Mouse (Mus musculus): Measurements from ENCODE around the gene Kansl1. TPM values are rescaled to one million over a fixed set of nuclear protein-coding genes. Genes with fewer than 3 reads are reported as not detected.

Gene Kansl1
- polyA plus RNA-seq, 1 experiment from 2014 or later, result 28.2 TPM

GRCm38 (mm10) chr11:104362704-104363103 is 106.0 kb downstream of the Kansl1 start:
- WGBS, result 95% methylated on average over 1 of the region's 1 CpGs
- no peak overlapping the region for H3K4me2 ChIP-seq (ENCODE audit: low read length)
- H3K27ac ChIP-seq (ENCODE audit: low read length), result no peak overlapping the region
- H3K9ac ChIP-seq (ENCODE audit: low read depth, low read length), result no peak overlapping the region
- H3K27me3 ChIP-seq (ENCODE audit: control insufficient read depth, insufficient read depth, low read depth, low read length), result no peaks in the 10 kb centered on the region
- ATAC-seq, result no peak
- peaks cover 4% of the 10 kb centered on the region; the same call in 1 of the 2 replicates for H3K36me3 ChIP-seq (ENCODE audit: control insufficient read depth, insufficient read depth, low read length)
- no peaks in the 10 kb centered on the region for H3K9me3 ChIP-seq (replicated peaks; ENCODE audit: control insufficient read depth, low read length, poor library complexity, severe bottlenecking)
- no peak overlapping the region for H3K4me3 ChIP-seq (ENCODE audit: low read depth, low read length)
- no peaks in the 10 kb centered on the region for H3K4me1 ChIP-seq (ENCODE audit: control insufficient read depth, insufficient read depth, low read length)

GRCm38 (mm10) chr11:104361790-104362189 is 106.9 kb downstream of the Kansl1 start:
- Histone ChIP-seq H3K4me3 (ENCODE audit: low read depth, low read length) (no peak overlapping the region), H3K27me3 (ENCODE audit: control insufficient read depth, insufficient read depth, low read depth, low read length) (no peaks in the 10 kb centered on the region), H3K4me2 (ENCODE audit: low read length) (no peak overlapping the region), H3K4me1 (ENCODE audit: control insufficient read depth, insufficient read depth, low read length) (no peaks in the 10 kb centered on the region), H3K9me3 (replicated peaks; ENCODE audit: control insufficient read depth, low read length, poor library complexity, severe bottlenecking) (no peaks in the 10 kb centered on the region), H3K9ac (ENCODE audit: low read depth, low read length) (no peak overlapping the region), H3K36me3 (ENCODE audit: control insufficient read depth, insufficient read depth, low read length) (peaks cover 2% of the 10 kb centered on the region; the same call in 1 of the 2 replicates), H3K27ac (ENCODE audit: low read length) (no peak overlapping the region)
- no peak for ATAC-seq
- WGBS, result 69% methylated on average over 2 of the region's 2 CpGs

DNA sequence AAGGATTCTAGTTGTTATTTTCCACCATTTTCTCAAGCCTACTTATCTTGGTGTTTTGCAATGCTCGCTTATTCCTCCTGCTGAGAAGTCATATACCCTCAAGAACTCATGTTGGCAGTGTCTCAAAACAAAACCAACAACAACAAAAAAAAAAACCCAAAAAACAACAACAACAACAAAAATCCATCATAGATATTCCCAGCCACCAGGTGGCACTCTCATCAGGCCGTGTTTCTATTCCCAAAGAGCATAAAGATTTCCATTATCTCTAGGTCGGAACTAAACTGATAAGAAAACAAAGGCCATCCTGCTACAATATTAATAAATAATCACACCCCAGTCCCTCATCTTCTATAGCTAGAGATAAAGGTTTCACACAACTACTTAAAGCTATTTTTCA is 121.7 kb downstream of the Kansl1 start:
- no peaks in the 10 kb centered on the region for H3K4me1 ChIP-seq (ENCODE audit: control insufficient read depth, insufficient read depth, low read length)
- no peak overlapping the region for H3K9ac ChIP-seq (ENCODE audit: low read depth, low read length)
- H3K36me3 ChIP-seq (ENCODE audit: control insufficient read depth, insufficient read depth, low read length), result peaks cover 41% of the 10 kb centered on the region
- H3K27me3 ChIP-seq (ENCODE audit: control insufficient read depth, insufficient read depth, low read depth, low read length), result no peaks in the 10 kb centered on the region
- no peak overlapping the region for H3K4me3 ChIP-seq (ENCODE audit: low read depth, low read length)
- WGBS, result 55% methylated on average over 3 of the region's 3 CpGs
- no peak overlapping the region for H3K27ac ChIP-seq (ENCODE audit: low read length)
- no peak for ATAC-seq
- H3K4me2 ChIP-seq (ENCODE audit: low read length), result no peak overlapping the region
- no peaks in the 10 kb centered on the region for H3K9me3 ChIP-seq (replicated peaks; ENCODE audit: control insufficient read depth, low read length, poor library complexity, severe bottlenecking)

- no peak overlapping the region for H3K27ac ChIP-seq (ENCODE audit: low read length)
- H3K4me2 ChIP-seq (ENCODE audit: low read length), result no peak overlapping the region
- 88% methylated on average over 13 of the region's 13 CpGs for WGBS
- peaks cover 27% of the 10 kb centered on the region for H3K36me3 ChIP-seq (ENCODE audit: control insufficient read depth, insufficient read depth, low read length)
- no peak overlapping the region for H3K4me3 ChIP-seq (ENCODE audit: low read depth, low read length)
- ATAC-seq, result no peak
- no peaks in the 10 kb centered on the region for H3K4me1 ChIP-seq (ENCODE audit: control insufficient read depth, insufficient read depth, low read length)
- no peak overlapping the region for H3K9ac ChIP-seq (ENCODE audit: low read depth, low read length)
- no peaks in the 10 kb centered on the region for H3K9me3 ChIP-seq (replicated peaks; ENCODE audit: control insufficient read depth, low read length, poor library complexity, severe bottlenecking)
- no peaks in the 10 kb centered on the region for H3K27me3 ChIP-seq (ENCODE audit: control insufficient read depth, insufficient read depth, low read depth, low read length)
These were observed 133.7 kb downstream of the Kansl1 start for GRCm38 (mm10) chr11:104334946-104335345.

- no peaks in the 10 kb centered on the region for H3K9me3 ChIP-seq (replicated peaks; ENCODE audit: control insufficient read depth, low read length, poor library complexity, severe bottlenecking)
- H3K4me2 ChIP-seq (ENCODE audit: low read length), result no peak overlapping the region
- H3K9ac ChIP-seq (ENCODE audit: low read depth, low read length), result no peak overlapping the region
- peak overlapping the region; percentile 34; the same call in 1 of the 2 replicates for H3K27ac ChIP-seq (ENCODE audit: low read length)
- H3K4me1 ChIP-seq (ENCODE audit: control insufficient read depth, insufficient read depth, low read length), result no peaks in the 10 kb centered on the region
- 82% methylated on average over 5 of the region's 5 CpGs for whole genome bisulfite sequencing
- H3K36me3 ChIP-seq (ENCODE audit: control insufficient read depth, insufficient read depth, low read length), result peaks cover 33% of the 10 kb centered on the region
- no peak overlapping the region for H3K4me3 ChIP-seq (ENCODE audit: low read depth, low read length)
- no peaks in the 10 kb centered on the region for H3K27me3 ChIP-seq (ENCODE audit: control insufficient read depth, insufficient read depth, low read depth, low read length)
- no peak for ATAC-seq
These were observed 134.5 kb downstream of the Kansl1 start for GRCm38 (mm10) chr11:104334115-104334514.

DNA sequence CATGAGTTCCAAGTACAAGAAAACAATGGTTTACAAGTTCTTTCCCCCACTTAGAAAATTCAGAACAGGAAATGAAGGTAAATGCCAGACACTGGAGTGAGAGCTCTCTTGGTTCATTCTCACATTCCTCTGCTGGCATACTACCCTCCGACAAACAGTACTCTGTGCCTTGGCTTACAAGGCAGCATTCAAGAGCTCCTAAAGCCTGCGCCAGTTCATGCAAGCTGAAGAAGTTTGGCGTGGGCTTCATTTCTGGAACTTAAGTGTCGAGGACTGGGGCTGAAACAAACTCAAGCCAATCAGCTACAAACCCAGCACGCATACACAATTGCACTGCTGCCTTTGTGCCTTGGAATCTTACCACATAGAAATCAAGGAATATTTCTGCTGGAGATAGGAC is 136.6 kb downstream of the Kansl1 start:
- Histone ChIP-seq H3K4me3 (ENCODE audit: low read depth, low read length) (no peak overlapping the region), H3K27ac (ENCODE audit: low read length) (peak overlapping the region; percentile 15), H3K27me3 (ENCODE audit: control insufficient read depth, insufficient read depth, low read depth, low read length) (no peaks in the 10 kb centered on the region), H3K4me1 (ENCODE audit: control insufficient read depth, insufficient read depth, low read length) (no peaks in the 10 kb centered on the region), H3K9ac (ENCODE audit: low read depth, low read length) (no peak overlapping the region), H3K9me3 (replicated peaks; ENCODE audit: control insufficient read depth, low read length, poor library complexity, severe bottlenecking) (no peaks in the 10 kb centered on the region), H3K4me2 (ENCODE audit: low read length) (no peak overlapping the region), H3K36me3 (ENCODE audit: control insufficient read depth, insufficient read depth, low read length) (peaks cover 41% of the 10 kb centered on the region)
- no peak for ATAC-seq
- WGBS, result 84% methylated on average over 5 of the region's 5 CpGs

GRCm38 (mm10) chr11:104331208-104331607 is 137.5 kb downstream of the Kansl1 start:
- no peaks in the 10 kb centered on the region for H3K27me3 ChIP-seq (ENCODE audit: control insufficient read depth, insufficient read depth, low read depth, low read length)
- WGBS, result 88% methylated on average over 3 of the region's 3 CpGs
- H3K27ac ChIP-seq (ENCODE audit: low read length), result no peak overlapping the region; the same call in 1 of the 2 replicates
- peaks cover 41% of the 10 kb centered on the region for H3K36me3 ChIP-seq (ENCODE audit: control insufficient read depth, insufficient read depth, low read length)
- no peak overlapping the region for H3K9ac ChIP-seq (ENCODE audit: low read depth, low read length)
- no peak overlapping the region for H3K4me3 ChIP-seq (ENCODE audit: low read depth, low read length)
- no peaks in the 10 kb centered on the region for H3K4me1 ChIP-seq (ENCODE audit: control insufficient read depth, insufficient read depth, low read length)
- no peaks in the 10 kb centered on the region for H3K9me3 ChIP-seq (replicated peaks; ENCODE audit: control insufficient read depth, low read length, poor library complexity, severe bottlenecking)
- no peak overlapping the region for H3K4me2 ChIP-seq (ENCODE audit: low read length)
- ATAC-seq, result no peak

DNA sequence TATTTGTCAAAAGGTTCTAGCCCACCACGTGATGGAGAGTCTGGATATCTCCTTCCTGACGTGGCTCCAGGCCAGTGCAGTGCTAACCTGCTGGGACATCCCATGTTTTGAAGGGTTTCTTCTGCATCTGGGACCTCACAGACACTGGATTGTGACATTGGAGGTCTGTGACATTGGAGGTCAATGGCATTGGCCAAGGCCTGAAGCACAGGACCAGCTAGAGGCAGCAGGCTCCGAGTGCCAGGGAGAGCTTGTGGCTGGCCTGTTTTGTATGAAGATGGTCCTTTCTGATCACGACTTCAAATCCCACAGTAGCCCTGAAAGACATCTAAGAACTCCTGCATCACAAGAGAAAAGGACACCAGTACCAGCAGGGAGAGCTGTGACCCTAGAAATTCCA is 138.5 kb downstream of the Kansl1 start:
- ATAC-seq, result no peak
- 90% methylated on average over 4 of the region's 4 CpGs for WGBS
- H3K4me2 ChIP-seq (ENCODE audit: low read length), result no peak overlapping the region
- H3K27ac ChIP-seq (ENCODE audit: low read length), result 0 out of 2 replicates have a peak overlapping the region, but pooled peaks have one; percentile 20
- H3K4me1 ChIP-seq (ENCODE audit: control insufficient read depth, insufficient read depth, low read length), result no peaks in the 10 kb centered on the region
- H3K36me3 ChIP-seq (ENCODE audit: control insufficient read depth, insufficient read depth, low read length), result peaks cover 43% of the 10 kb centered on the region
- no peak overlapping the region for H3K9ac ChIP-seq (ENCODE audit: low read depth, low read length)
- no peaks in the 10 kb centered on the region for H3K27me3 ChIP-seq (ENCODE audit: control insufficient read depth, insufficient read depth, low read depth, low read length)
- H3K9me3 ChIP-seq (replicated peaks; ENCODE audit: control insufficient read depth, low read length, poor library complexity, severe bottlenecking), result no peaks in the 10 kb centered on the region
- no peak overlapping the region for H3K4me3 ChIP-seq (ENCODE audit: low read depth, low read length)

DNA sequence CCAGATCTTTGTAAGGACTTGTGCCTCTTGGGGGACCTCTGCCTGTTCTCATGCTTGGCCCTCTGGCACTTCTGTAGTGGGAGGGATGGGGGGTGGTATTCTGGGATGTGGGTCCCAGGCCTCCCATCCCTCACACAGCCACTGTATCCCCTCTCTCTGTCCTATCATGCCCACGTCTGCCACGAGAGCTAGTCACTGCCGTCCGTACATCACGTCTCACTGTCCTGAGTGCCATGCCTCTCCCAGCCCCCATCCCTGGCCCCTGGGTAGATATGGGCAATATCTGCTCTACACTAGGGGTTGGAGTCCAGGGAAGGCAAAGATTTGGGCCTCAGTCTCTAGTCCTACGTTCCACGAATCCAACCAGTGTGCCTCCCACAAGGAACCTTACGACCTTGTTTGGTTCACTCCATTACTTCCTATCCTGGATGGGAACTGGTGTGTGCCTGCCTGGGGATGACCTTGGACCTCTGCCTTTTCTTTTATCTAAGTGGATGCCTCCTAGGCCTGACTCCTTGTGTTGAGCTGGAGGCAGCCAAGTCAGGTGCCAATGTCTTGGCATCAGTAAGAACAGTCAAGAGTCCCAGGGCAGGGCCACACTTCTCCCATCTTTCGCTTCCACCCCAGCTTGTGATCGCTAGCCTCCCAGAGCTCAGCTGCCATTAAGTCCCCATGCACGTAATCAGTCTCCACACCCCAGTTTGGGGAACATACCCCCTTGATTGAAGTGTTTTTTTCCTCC is 139.3 kb downstream of the Kansl1 start:
- Histone ChIP-seq H3K27ac (ENCODE audit: low read length) (0 out of 2 replicates have a peak overlapping the region, but pooled peaks have one; percentile 29), H3K27me3 (ENCODE audit: control insufficient read depth, insufficient read depth, low read depth, low read length) (no peaks in the 10 kb centered on the region), H3K4me3 (ENCODE audit: low read depth, low read length) (no peak overlapping the region), H3K4me1 (ENCODE audit: control insufficient read depth, insufficient read depth, low read length) (no peaks in the 10 kb centered on the region), H3K9ac (ENCODE audit: low read depth, low read length) (no peak overlapping the region), H3K9me3 (replicated peaks; ENCODE audit: control insufficient read depth, low read length, poor library complexity, severe bottlenecking) (no peaks in the 10 kb centered on the region), H3K36me3 (ENCODE audit: control insufficient read depth, insufficient read depth, low read length) (peaks cover 38% of the 10 kb centered on the region), H3K4me2 (ENCODE audit: low read length) (no peak overlapping the region)
- ATAC-seq, result no peak
- WGBS, result 85% methylated on average over 11 of the region's 11 CpGs

All from midbrain, embryonic 16.5 days (tissue).